Mouse (Mus musculus): ENCODE measurements around the gene Ak1.

Ak1 gene

GRCm38 (mm10) chr2:32654743-32655393 lies 33.3 kb downstream of the Ak1 start:
- DNase-seq (ENCODE audit: low spot score) = no peak

- no peak for DNase-seq (ENCODE audit: low spot score)
Observed at GRCm38 (mm10) chr2:32655394-32655744, 33.8 kb downstream of the Ak1 start.

- DNase-seq (ENCODE audit: low spot score) = no peak
Observed at GRCm38 (mm10) chr2:32655826-32656225, 34.3 kb downstream of the Ak1 start.

- no peak for DNase-seq (ENCODE audit: low spot score)
Observed at GRCm38 (mm10) chr2:32658873-32659272, 37.3 kb downstream of the Ak1 start.

GRCm38 (mm10) chr2:32661509-32662107 lies 40.0 kb downstream of the Ak1 start:
- no peak for DNase-seq (ENCODE audit: low spot score)

- DNase-seq (ENCODE audit: low spot score) = no peak
Observed at GRCm38 (mm10) chr2:32662291-32662690, 40.7 kb downstream of the Ak1 start.

GRCm38 (mm10) chr2:32665345-32665744 lies 43.8 kb downstream of the Ak1 start:
- no peak for DNase-seq (ENCODE audit: low spot score)

GRCm38 (mm10) chr2:32665853-32666252 lies 44.3 kb downstream of the Ak1 start:
- DNase-seq (ENCODE audit: low spot score) = no peak

- no peak for DNase-seq (ENCODE audit: low spot score)
Observed at GRCm38 (mm10) chr2:32667775-32668174, 46.2 kb downstream of the Ak1 start.

- DNase-seq (ENCODE audit: low spot score) = no peak
Observed at GRCm38 (mm10) chr2:32668176-32668575, 46.6 kb downstream of the Ak1 start.

- DNase-seq (ENCODE audit: low spot score) = no peak
Observed at GRCm38 (mm10) chr2:32669876-32670275, 48.3 kb downstream of the Ak1 start.

GRCm38 (mm10) chr2:32671147-32671546 lies 49.6 kb downstream of the Ak1 start:
- no peak for DNase-seq (ENCODE audit: low spot score)

GRCm38 (mm10) chr2:32671907-32672595 lies 50.5 kb downstream of the Ak1 start:
- no peak for DNase-seq (ENCODE audit: low spot score)

- no peak for DNase-seq (ENCODE audit: low spot score)
Observed at GRCm38 (mm10) chr2:32673176-32673917, 51.8 kb downstream of the Ak1 start.

- no peak for DNase-seq (ENCODE audit: low spot score)
Observed at GRCm38 (mm10) chr2:32676821-32677220, 55.3 kb downstream of the Ak1 start.

GRCm38 (mm10) chr2:32677683-32678082 lies 56.1 kb downstream of the Ak1 start:
- DNase-seq (ENCODE audit: low spot score) = no peak

GRCm38 (mm10) chr2:32680051-32680451 lies 58.5 kb downstream of the Ak1 start:
- no peak for DNase-seq (ENCODE audit: low spot score)

- DNase-seq (ENCODE audit: low spot score) = no peak
Observed at GRCm38 (mm10) chr2:32680961-32681650, 59.5 kb downstream of the Ak1 start.

- no peak for DNase-seq (ENCODE audit: low spot score)
Observed at GRCm38 (mm10) chr2:32681754-32682153, 60.2 kb downstream of the Ak1 start.

GRCm38 (mm10) chr2:32682721-32683417 lies 61.3 kb downstream of the Ak1 start:
- DNase-seq (ENCODE audit: low spot score) = no peak

- no peak for DNase-seq (ENCODE audit: low spot score)
Observed at GRCm38 (mm10) chr2:32683701-32684100, 62.1 kb downstream of the Ak1 start.

Data from c-Kit-positive CD71-positive TER-119-positive erythroid progenitor cells, embryonic 14.5 days (primary cell).